Mouse (Mus musculus) neural tube, embryonic 14.5 days (tissue): ENCODE data around the gene Wnt6. TPM values are rescaled to one million over a fixed set of nuclear protein-coding genes. Genes with fewer than 3 reads are reported as not detected.
A peak's percentile ranks its signal among the peaks of the same experiment; 100 is the strongest.

Experiments
- ATAC-seq: fragments of 200-750 bp; cut with Nextera tagmentation; 2 replicates; pipeline ENCODE4 v1.8.0; 2017; ENCODE audit warnings: low read depth, mild to moderate bottlenecking, moderate TSS enrichment, moderate library complexity
- H3K27ac ChIP-seq: fragments of 300-500 bp; sonication (generic); 2 replicates; pipeline ENCODE4 v1.5.1; 2014; ENCODE audit warnings: low read depth, mild to moderate bottlenecking, control low read depth, low read length, moderate library complexity, mixed read lengths
- H3K27me3 ChIP-seq: fragments of 300-500 bp; sonication (generic); 2 replicates; pipeline ENCODE4 v1.6.1; 2014; ENCODE audit warnings: low read length; ENCODE audit not compliant: control insufficient read depth, insufficient read depth
- H3K36me3 ChIP-seq: fragments of 300-500 bp; sonication (generic); 2 replicates; pipeline ENCODE4 v1.6.1; 2014; ENCODE audit warnings: low read length, mixed read lengths; ENCODE audit not compliant: control insufficient read depth, insufficient read depth
- H3K4me1 ChIP-seq: fragments of 300-500 bp; sonication (generic); 2 replicates; pipeline ENCODE4 v1.6.1; 2014; ENCODE audit warnings: low read length; ENCODE audit not compliant: control insufficient read depth, insufficient read depth
- H3K4me2 ChIP-seq: fragments of 300-500 bp; sonication (generic); 2 replicates; pipeline ENCODE4 v1.6.1; 2014; ENCODE audit warnings: mild to moderate bottlenecking, low read depth, low read length, control low read depth
- H3K4me3 ChIP-seq: fragments of 300-500 bp; sonication (generic); 2 replicates; pipeline ENCODE4 v1.5.1; 2014; ENCODE audit warnings: low read depth, low read length, control low read depth, mixed read lengths
- H3K9ac ChIP-seq: fragments of 300-500 bp; sonication (generic); replicated peaks from 2 replicates; pipeline ENCODE4 v1.6.1; 2014; ENCODE audit warnings: low read depth, mild to moderate bottlenecking, control low read depth, low read length, mixed read lengths
- H3K9me3 ChIP-seq: fragments of 300-500 bp; sonication (generic); 2 replicates; pipeline ENCODE4 v1.6.1; 2016; ENCODE audit warnings: low read length; ENCODE audit not compliant: control insufficient read depth
- WGBS: fragments of 180-500 bp; shearing (Covaris S2); extraction: QIAGEN DNeasy Blood & Tissue Kit; methylation state at CpG from one replicate; pipeline ENCODE4 v1.1.7; 2014; 5-methylcytosine and 5-hydroxymethylcytosine counted together
- polyA plus RNA-seq: library from polyadenylated mRNA; unstranded; fragments of >200 nt; fragmentation: Nextera tagmentation; extraction: Ambion mirVana; gene quantifications from 2 replicates; pipeline ENCODE4 v1.2.1, GENCODE M21; 2014

Wnt6 gene
- polyA plus RNA-seq, 1 experiment from 2014 or later, result not detected

DNA sequence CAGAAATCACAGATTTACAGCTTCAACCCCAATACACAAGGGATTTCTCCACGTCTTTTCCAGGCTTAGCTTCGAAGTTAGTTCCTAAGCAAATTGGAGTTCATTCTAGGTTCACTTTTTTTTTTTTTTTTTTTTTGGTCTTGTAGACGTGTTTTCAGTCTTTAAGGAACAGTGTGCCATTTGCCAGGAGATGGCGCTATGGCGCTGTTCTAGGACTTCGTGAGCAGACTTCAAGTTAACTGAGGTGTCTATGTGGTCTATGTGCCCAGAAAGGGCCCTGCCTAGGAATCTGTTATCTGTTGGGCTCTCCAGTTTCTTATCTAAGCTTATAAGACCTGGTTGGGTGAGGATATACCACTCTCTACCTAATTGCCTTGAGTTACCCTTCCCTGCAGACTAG, 8.6 kb upstream of the Wnt6 start:
- 0% methylated on average over 6 of the region's 6 CpGs for WGBS
- H3K27ac ChIP-seq, result no peak overlapping the region
- no peaks in the 10 kb centered on the region for H3K36me3 ChIP-seq
- ATAC-seq, result no peak
- H3K4me1 ChIP-seq, result no peaks in the 10 kb centered on the region
- H3K4me3 ChIP-seq, result no peak overlapping the region
- no peak overlapping the region for H3K9ac ChIP-seq
- no peak overlapping the region for H3K4me2 ChIP-seq
- 0 out of 2 replicates have a peak, but pooled peaks cover 2% of the 10 kb centered on the region for H3K27me3 ChIP-seq
- H3K9me3 ChIP-seq, result no peaks in the 10 kb centered on the region

DNA sequence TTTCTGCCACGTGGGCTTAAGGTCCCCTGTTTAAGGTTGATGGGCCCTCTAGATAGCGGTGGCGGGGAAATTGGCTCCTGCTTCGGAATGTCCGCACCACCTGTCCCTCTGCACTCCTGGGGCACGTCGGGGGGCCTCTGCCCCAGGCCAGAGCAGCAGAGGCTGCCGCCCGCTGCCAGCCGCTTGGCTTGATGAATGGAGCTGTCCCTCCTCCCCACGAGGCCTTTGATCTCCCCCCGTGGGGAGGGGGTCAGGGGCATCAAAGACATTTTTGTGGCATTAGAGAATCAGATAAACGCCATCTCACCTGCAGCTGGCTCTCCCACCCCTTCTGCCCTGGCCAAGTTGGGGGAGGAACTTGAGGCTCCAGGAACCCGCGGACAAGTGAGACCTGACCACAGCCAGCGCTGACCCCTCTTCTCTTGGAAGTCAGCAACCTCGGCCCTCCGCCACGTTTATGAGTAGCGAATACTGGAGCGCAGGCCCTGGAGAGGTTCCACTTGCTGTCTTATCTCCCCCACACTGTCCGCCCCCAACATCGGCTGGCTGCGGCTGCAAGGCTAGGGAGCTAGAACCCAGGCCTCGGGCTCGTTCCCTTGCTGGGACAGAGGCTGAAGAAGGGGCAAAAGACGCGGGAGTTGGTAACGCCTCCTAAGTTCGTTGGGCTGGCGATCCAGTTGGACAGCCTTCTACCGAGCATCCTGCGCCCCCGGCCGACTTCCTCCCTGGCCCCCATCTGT, 795 bp upstream of the Wnt6 start:
- Histone ChIP-seq H3K4me3 (peak overlapping the region; percentile 36; the same call in 1 of the 2 replicates), H3K36me3 (no peaks in the 10 kb centered on the region), H3K4me2 (peak overlapping the region; percentile 76), H3K9me3 (no peaks in the 10 kb centered on the region), H3K27me3 (peaks cover 47% of the 10 kb centered on the region), H3K9ac (no peak overlapping the region), H3K4me1 (peaks cover 11% of the 10 kb centered on the region; the same call in 1 of the 2 replicates), H3K27ac (no peak overlapping the region)
- WGBS, result under 1% methylated on average over 35 of the region's 35 CpGs
- 0 out of 2 replicates have a peak, but pooled peaks have one; percentile 9 for ATAC-seq

DNA sequence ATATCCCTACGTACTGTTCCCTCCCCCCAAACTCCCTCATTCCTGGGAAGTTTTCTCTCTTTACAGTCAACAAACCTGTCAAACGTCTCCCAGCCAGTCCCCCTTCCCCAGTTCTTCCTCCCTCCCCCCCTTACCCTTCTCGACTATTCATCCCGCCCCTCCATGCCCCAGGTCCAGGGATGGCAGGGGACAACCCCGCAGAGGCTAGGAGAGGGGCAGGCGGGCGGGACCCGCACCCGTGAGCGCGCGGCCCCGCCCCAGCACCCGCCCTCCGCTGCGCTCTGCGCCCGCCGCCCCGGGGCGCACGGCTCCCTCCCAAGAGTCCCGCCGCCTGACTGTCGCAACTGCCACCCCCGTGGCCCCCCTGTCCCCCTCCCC, 236 bp upstream of the Wnt6 start:
- ATAC-seq, result no peak
- Histone ChIP-seq H3K27ac (no peak overlapping the region), H3K36me3 (no peaks in the 10 kb centered on the region), H3K9ac (peak overlapping the region; percentile 50; the same call in 1 of the 2 replicates), H3K27me3 (peaks cover 47% of the 10 kb centered on the region), H3K9me3 (no peaks in the 10 kb centered on the region), H3K4me3 (peak overlapping the region; percentile 36), H3K4me1 (peaks cover 11% of the 10 kb centered on the region; the same call in 1 of the 2 replicates), H3K4me2 (peak overlapping the region; percentile 76)
- 2% methylated on average over 10 of the region's 26 CpGs for WGBS

DNA sequence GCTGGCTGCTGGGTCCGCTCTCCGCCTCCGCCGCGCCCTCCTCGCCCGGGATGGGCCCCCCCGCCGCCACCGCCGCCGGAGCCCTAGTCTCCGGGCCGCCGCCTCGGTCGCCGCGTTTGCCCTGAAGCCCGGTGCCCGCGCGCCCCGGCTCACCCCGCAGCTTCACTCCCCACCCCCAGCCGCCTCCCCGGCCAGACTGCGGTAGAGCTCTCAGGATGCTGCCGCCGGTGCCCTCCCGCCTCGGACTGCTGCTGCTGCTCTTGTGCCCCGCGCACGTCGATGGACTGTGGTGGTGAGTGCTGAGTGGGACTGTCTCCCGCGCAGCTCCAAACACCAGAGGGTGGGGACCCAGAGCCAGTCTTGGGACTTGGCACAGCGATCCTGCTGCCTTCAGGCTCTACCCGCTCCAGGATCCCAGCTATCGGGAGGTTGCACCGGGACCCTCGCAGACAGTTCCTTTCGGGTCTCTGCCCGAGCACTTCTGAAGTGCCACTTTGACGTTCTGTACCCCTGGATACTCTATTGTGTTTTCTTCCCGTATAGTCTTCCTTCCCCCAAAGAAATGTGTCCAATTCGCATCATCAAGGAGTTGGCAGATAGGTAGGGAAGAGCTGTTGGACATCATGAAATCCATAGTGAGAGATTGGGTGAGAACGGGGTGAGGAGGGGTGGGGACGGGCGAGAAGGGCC, 384 bp downstream of the Wnt6 start:
- Histone ChIP-seq H3K27me3 (peaks cover 49% of the 10 kb centered on the region), H3K9me3 (no peaks in the 10 kb centered on the region), H3K4me1 (peaks cover 11% of the 10 kb centered on the region; the same call in 1 of the 2 replicates), H3K36me3 (no peaks in the 10 kb centered on the region), H3K27ac (no peak overlapping the region), H3K9ac (peak overlapping the region; percentile 50; the same call in 1 of the 2 replicates), H3K4me3 (peak overlapping the region; percentile 36), H3K4me2 (peak overlapping the region; percentile 76)
- under 1% methylated on average over 32 of the region's 51 CpGs for WGBS
- ATAC-seq, result 0 out of 2 replicates have a peak, but pooled peaks have one; percentile 32

DNA sequence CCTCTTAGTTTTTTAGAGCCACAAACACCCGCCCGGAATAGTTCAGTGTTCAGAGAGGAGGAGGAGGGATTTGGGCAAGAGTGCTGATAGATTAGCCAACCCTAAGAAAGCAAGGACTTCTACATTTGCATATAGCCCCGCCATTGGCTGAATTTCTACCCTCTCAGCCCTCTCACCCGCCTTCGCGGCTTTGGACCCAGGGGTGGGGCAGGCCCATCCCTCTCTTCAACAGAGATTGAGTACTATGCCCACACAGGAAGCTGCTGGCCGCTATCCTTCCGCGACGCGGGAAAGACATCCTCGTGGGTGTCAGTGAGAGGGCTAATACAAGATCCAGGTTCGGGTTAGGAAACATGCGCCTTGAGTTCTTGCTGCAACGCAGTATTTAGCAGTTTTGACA, 1.4 kb downstream of the Wnt6 start:
- Histone ChIP-seq H3K36me3 (no peaks in the 10 kb centered on the region), H3K27me3 (peaks cover 47% of the 10 kb centered on the region), H3K4me2 (0 out of 2 replicates have a peak overlapping the region, but pooled peaks have one; percentile 11), H3K9ac (no peak overlapping the region), H3K4me3 (no peak overlapping the region; the same call in 1 of the 2 replicates), H3K27ac (no peak overlapping the region), H3K9me3 (no peaks in the 10 kb centered on the region), H3K4me1 (peaks cover 11% of the 10 kb centered on the region; the same call in 1 of the 2 replicates)
- 0% methylated on average over 15 of the region's 15 CpGs for WGBS
- peak; percentile 85 for ATAC-seq

DNA sequence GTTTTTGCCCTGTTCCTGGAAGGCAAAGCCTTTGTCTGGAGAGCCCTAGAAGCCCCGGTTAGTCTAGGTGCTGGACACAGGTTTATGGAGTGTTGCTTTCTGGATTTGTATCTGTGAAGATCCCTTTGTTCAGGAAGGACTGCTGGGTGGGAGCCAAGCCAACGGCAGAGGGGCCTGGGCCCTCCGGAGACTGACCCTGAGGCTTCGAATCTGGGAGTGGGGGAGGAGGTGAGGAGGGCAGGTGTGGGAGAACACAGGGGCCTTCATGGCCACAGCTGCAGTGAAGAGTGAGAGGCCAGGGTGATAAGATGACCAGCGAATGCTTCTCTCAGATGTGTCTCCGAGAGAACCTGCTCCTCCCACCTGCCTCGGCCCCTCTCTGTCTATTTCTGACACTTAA, 2.4 kb downstream of the Wnt6 start:
- no peak overlapping the region for H3K9ac ChIP-seq
- no peaks in the 10 kb centered on the region for H3K9me3 ChIP-seq
- ATAC-seq, result no peak
- no peak overlapping the region for H3K4me3 ChIP-seq
- 15% methylated on average over 7 of the region's 7 CpGs for WGBS
- H3K4me2 ChIP-seq, result no peak overlapping the region
- no peaks in the 10 kb centered on the region for H3K36me3 ChIP-seq
- H3K27me3 ChIP-seq, result peaks cover 41% of the 10 kb centered on the region
- H3K4me1 ChIP-seq, result peaks cover 11% of the 10 kb centered on the region; the same call in 1 of the 2 replicates
- H3K27ac ChIP-seq, result no peak overlapping the region

DNA sequence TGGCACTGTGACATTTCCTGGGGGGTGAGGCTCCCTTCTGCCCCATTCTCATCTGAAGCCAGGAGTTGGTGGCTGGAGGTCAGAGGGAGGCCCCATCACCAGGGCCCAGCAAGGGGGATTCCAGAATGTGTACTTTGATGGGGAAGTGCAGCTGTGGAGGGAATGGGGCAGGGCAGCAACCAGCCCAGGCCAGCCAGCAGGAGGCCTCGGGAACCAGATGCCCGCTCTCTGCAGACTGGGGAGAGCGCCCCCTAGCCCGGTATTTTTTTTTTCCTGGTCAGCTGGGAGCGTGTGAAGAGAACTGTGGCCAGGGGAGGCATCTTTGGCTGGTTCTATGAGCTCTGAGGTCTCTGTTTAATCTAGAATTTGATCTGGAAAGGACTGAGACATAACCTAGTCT, 4.1 kb downstream of the Wnt6 start:
- no peaks in the 10 kb centered on the region for H3K36me3 ChIP-seq
- no peak overlapping the region for H3K9ac ChIP-seq
- H3K4me2 ChIP-seq, result no peak overlapping the region
- H3K27ac ChIP-seq, result no peak overlapping the region
- ATAC-seq, result no peak
- H3K27me3 ChIP-seq, result peaks cover 36% of the 10 kb centered on the region
- H3K4me3 ChIP-seq, result no peak overlapping the region
- H3K9me3 ChIP-seq, result no peaks in the 10 kb centered on the region
- H3K4me1 ChIP-seq, result peaks cover 9% of the 10 kb centered on the region; the same call in 1 of the 2 replicates
- 10% methylated on average over 5 of the region's 5 CpGs for WGBS

DNA sequence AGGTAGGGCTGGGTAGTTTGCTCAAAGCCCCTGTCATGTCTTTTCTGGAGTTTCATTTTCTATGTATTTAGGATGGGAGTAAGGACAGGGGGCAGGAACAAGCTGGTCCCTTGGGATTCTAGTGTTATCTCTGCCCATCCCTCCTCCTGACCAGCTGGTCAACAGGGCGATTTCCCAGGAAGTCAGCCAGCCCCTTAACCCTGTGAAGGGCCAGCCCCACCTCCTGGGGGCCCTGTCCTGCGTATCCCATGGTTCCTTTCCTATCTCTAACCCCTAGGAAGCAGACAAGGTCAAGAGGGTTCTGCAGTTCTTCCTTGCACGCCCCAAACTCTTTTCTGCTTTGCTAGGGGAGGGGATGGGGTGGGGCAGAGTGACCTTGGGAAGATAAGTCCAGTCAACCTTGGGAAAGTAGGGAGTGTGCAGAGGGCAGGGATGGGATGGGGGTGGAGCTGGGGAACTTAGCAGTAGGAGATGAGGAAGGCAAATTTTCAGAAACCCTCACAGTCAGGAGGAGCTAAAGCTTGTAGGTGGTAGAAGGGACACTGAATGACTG, 7.3 kb downstream of the Wnt6 start:
- H3K4me1 ChIP-seq, result peaks cover 6% of the 10 kb centered on the region
- H3K4me3 ChIP-seq, result no peak overlapping the region
- H3K4me2 ChIP-seq, result no peak overlapping the region
- no peaks in the 10 kb centered on the region for H3K36me3 ChIP-seq
- H3K27me3 ChIP-seq, result peaks cover 52% of the 10 kb centered on the region
- ATAC-seq, result no peak
- no peak overlapping the region for H3K9ac ChIP-seq
- no peaks in the 10 kb centered on the region for H3K9me3 ChIP-seq
- H3K27ac ChIP-seq, result no peak overlapping the region
- WGBS, result 59% methylated on average over 3 of the region's 3 CpGs

DNA sequence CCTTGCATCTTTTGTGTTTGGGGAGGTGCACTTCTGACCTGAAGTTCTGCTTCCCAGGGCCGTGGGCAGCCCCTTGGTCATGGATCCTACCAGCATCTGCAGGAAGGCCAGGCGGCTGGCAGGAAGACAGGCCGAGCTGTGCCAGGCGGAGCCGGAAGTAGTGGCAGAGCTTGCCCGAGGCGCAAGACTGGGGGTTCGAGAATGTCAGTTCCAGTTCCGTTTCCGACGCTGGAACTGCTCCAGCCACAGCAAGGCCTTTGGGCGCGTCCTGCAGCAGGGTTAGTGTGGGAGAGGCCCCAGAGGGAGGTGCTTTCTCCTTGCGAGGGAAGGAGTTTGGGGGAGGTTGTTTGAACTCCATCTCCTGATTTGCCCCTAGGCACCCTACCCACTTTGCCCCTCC, 10.4 kb downstream of the Wnt6 start:
- WGBS, result 28% methylated on average over 14 of the region's 14 CpGs
- H3K4me1 ChIP-seq, result peaks cover 10% of the 10 kb centered on the region
- H3K36me3 ChIP-seq, result no peaks in the 10 kb centered on the region
- peaks cover 55% of the 10 kb centered on the region for H3K27me3 ChIP-seq
- ATAC-seq, result no peak
- H3K9me3 ChIP-seq, result no peaks in the 10 kb centered on the region
- no peak overlapping the region for H3K4me2 ChIP-seq
- no peak overlapping the region for H3K4me3 ChIP-seq
- H3K9ac ChIP-seq, result no peak overlapping the region
- H3K27ac ChIP-seq, result no peak overlapping the region
